Mouse (Mus musculus): Measurements from ENCODE around the gene Tmem160.

The Tmem160 gene

GRCm38 (mm10) chr7:16452587-16453073 is at the start of gene Tmem160:
Gene Tmem160 (plus strand): TSS chr7:16452779.
- DNase-seq: peak; percentile 87 to 92

GRCm38 (mm10) chr7:16402968-16403948 is 49.3 kb upstream of the Tmem160 start:
- DNase-seq: peak in 1 of 2 experiments; percentile 38

- DNase-seq: peak in 1 of 2 experiments; percentile 19
Observed at GRCm38 (mm10) chr7:16404315-16405072, 48.1 kb upstream of the Tmem160 start.

- peak in 1 of 2 experiments; percentile 54 for DNase-seq
Observed at GRCm38 (mm10) chr7:16405073-16405455, 47.5 kb upstream of the Tmem160 start.

- DNase-seq: peak; percentile 71 to 80
Observed at GRCm38 (mm10) chr7:16405516-16406351, 46.8 kb upstream of the Tmem160 start.

- no peak for DNase-seq
Observed at GRCm38 (mm10) chr7:16406978-16407377, 45.6 kb upstream of the Tmem160 start.

GRCm38 (mm10) chr7:16411100-16411499 is 41.5 kb upstream of the Tmem160 start:
- no peak for DNase-seq

GRCm38 (mm10) chr7:16412220-16412896 is 40.2 kb upstream of the Tmem160 start:
- no peak for DNase-seq

- DNase-seq: no peak
Observed at GRCm38 (mm10) chr7:16412930-16413329, 39.6 kb upstream of the Tmem160 start.

GRCm38 (mm10) chr7:16415426-16415825 is 37.2 kb upstream of the Tmem160 start:
- peak in 1 of 2 experiments; percentile 51 for DNase-seq

- peak in 1 of 2 experiments; percentile 39 for DNase-seq
Observed at GRCm38 (mm10) chr7:16417141-16417771, 35.3 kb upstream of the Tmem160 start.

GRCm38 (mm10) chr7:16418713-16419112 is 33.9 kb upstream of the Tmem160 start:
- DNase-seq: no peak

GRCm38 (mm10) chr7:16420493-16421118 is 32.0 kb upstream of the Tmem160 start:
- DNase-seq: no peak

GRCm38 (mm10) chr7:16422222-16422856 is 30.2 kb upstream of the Tmem160 start:
- no peak for DNase-seq

GRCm38 (mm10) chr7:16423731-16424130 is 28.8 kb upstream of the Tmem160 start:
- no peak for DNase-seq

- peak in 1 of 2 experiments; percentile 15 for DNase-seq
Observed at GRCm38 (mm10) chr7:16425721-16426120, 26.9 kb upstream of the Tmem160 start.

- DNase-seq: peak; percentile 93 to 94
Observed at GRCm38 (mm10) chr7:16426129-16426729, 26.4 kb upstream of the Tmem160 start.

- DNase-seq: no peak
Observed at GRCm38 (mm10) chr7:16433352-16433971, 19.1 kb upstream of the Tmem160 start.

GRCm38 (mm10) chr7:16435088-16435487 is 17.5 kb upstream of the Tmem160 start:
- no peak for DNase-seq
